7 mouse cellular contexts compared by ENCODE assay signal in genomic region chr17:47527581-47528300, GRCm38 (mm10). TPM values are rescaled to one million over a fixed set of nuclear protein-coding genes. Genes with fewer than 3 reads are reported as not detected.
DNase-seq lines count a peak whose midpoint lies in the region; ATAC-seq and TF ChIP-seq lines count a peak whose summit lies in the region.

No protein-coding gene starts in this region.

- peaks cover 68% of the 10 kb centered on the region for H3K4me1 ChIP-seq in G1E (ENCODE audit: insufficient read depth, low read depth, low read length)
- H3K4me1 ChIP-seq in hindbrain, embryonic 16.5 days (ENCODE audit: control insufficient read depth, insufficient read depth, low read depth, low read length) = no peaks in the 10 kb centered on the region

- H3K9ac ChIP-seq in hindbrain, embryonic 16.5 days (ENCODE audit: low read depth, low read length) = no peak overlapping the region

- peaks cover 67% of the 10 kb centered on the region for H3K36me3 ChIP-seq in G1E (replicated peaks)
- no peaks in the 10 kb centered on the region for H3K36me3 ChIP-seq in hindbrain, embryonic 16.5 days (ENCODE audit: control insufficient read depth, insufficient read depth, low read length)

- 48% methylated on average over 10 of the region's 10 CpGs for WGBS in hindbrain, embryonic 16.5 days

- H3K4me2 ChIP-seq in hindbrain, embryonic 16.5 days (ENCODE audit: low read length) = no peak overlapping the region

- H3K27me3 ChIP-seq in G1E (ENCODE audit: insufficient read depth, low read length) = no peaks in the 10 kb centered on the region
- no peaks in the 10 kb centered on the region for H3K27me3 ChIP-seq in hindbrain, embryonic 16.5 days (replicated peaks; ENCODE audit: control insufficient read depth, insufficient read depth, low read length)

- H3K27ac ChIP-seq in hindbrain, embryonic 16.5 days (ENCODE audit: low read depth, low read length) = peak overlapping the region; percentile 52

- H3K9me3 ChIP-seq in G1E (replicated peaks) = no peaks in the 10 kb centered on the region
- no peaks in the 10 kb centered on the region for H3K9me3 ChIP-seq in hindbrain, embryonic 16.5 days (ENCODE audit: control insufficient read depth, low read length)

- no peak for TF ChIP-seq CTCF in G1E (IDR thresholded peaks at IDR 0.05; ENCODE audit: low read depth, low read length)

- 0 out of 2 replicates have a peak, but pooled peaks have one; percentile 10 for ATAC-seq in G1E (ENCODE audit: extremely low read depth, insufficient number of reproducible peaks, low FRiP score, poor library complexity, severe bottlenecking)
- ATAC-seq in hindbrain, embryonic 16.5 days = peak; percentile 71

- DNase-seq in G1E (ENCODE audit: low spot score) = no peak
- DNase-seq in embryo, embryonic 10.5 days (ENCODE audit: low spot score) = peak; percentile 63
- peak; percentile 60 for DNase-seq in lung, postnatal 36 days
- DNase-seq in adrenal gland, adult 8-10 months = no peak
- DNase-seq in adrenal gland, postnatal 25 days = no peak
- DNase-seq in urinary bladder, postnatal 25 days (ENCODE audit: low spot score) = no peak

- peak overlapping the region; percentile 59; the same call in 1 of the 2 replicates for H3K4me3 ChIP-seq in G1E (ENCODE audit: low read depth, low read length)
- no peak overlapping the region for H3K4me3 ChIP-seq in hindbrain, embryonic 16.5 days (ENCODE audit: low read length)

RNA-seq across cellular contexts. Expression of gene Ccnd3, which starts 22.9 kb away (rescaled TPM):
- 229 and 238 TPM in 2 replicates for total RNA-seq in G1E (2014; fragmentation: Nextera tagmentation)
- total RNA-seq in G1E (2017) = 134 and 143 TPM in 2 replicates
- polyA plus RNA-seq in G1E (2012) = 426 and 439 TPM in 2 replicates
- 81.7 and 99.9 TPM in 2 replicates for polyA plus RNA-seq in hindbrain, embryonic 16.5 days (2015; fragmentation: Nextera tagmentation; extraction: Ambion mirVana)
- 100 to 1,000 TPM; 350 to 623 (median 446) TPM for total RNA-seq in adrenal gland, adult 8-10 months (2022)
- total RNA-seq in adrenal gland, postnatal 25 days (2021) = 385 and 429 TPM in 2 replicates

RNA-seq across cellular contexts. Expression of gene Taf8, which starts 25.6 kb away (rescaled TPM):
- total RNA-seq in G1E (2014; fragmentation: Nextera tagmentation) (29.1 and 31.1 TPM in 2 replicates), G1E (2017) (39.8 and 47.0 TPM in 2 replicates)
- polyA plus RNA-seq in G1E (2012) = 22.3 and 22.4 TPM in 2 replicates
- 20.0 and 20.5 TPM in 2 replicates for polyA plus RNA-seq in hindbrain, embryonic 16.5 days (2015; fragmentation: Nextera tagmentation; extraction: Ambion mirVana)
- total RNA-seq in adrenal gland, adult 8-10 months (2022) = 10 to 100 TPM; 22.8 to 29.9 (median 25.9) TPM
- 21.1 and 25.7 TPM in 2 replicates for total RNA-seq in adrenal gland, postnatal 25 days (2021)

Comparison
In these comparisons a context has a peak if more than half of its experiments do, and no peak if none do; other contexts are left out.
1. DNase-seq: peak in embryo, embryonic 10.5 days (single experiment) and lung, postnatal 36 days (single experiment); none in G1E (single experiment), adrenal gland, adult 8-10 months (single experiment), adrenal gland, postnatal 25 days (single experiment) and urinary bladder, postnatal 25 days (single experiment).